Mouse (Mus musculus): ENCODE measurements at regions not wholly inside any gene's neighbourhood (a gene's known extent, or its start where the extent isn't known, plus 50 kb on each side); places are given as distances from the start of the nearest gene placed in this dataset.

DNA sequence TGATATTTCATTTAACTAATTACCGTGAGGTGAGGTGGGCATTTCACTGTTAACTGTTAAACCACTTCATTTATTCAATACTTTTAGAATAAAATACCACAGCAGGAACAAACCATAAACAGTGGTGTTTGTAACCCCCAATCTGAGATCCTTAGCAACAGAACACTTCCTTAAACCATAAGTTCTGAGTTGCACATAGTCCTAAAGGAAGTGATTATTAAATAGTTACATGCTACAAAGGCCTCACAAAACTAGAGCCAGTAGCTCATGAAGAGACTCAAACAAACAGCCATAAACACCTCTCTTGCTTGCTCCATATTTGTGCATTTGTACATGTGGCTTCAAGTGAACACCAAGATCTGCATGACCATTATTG, 222.5 kb upstream of the Mmadhc start:
- TF ChIP-seq CTCF (IDR thresholded peaks at IDR 0.05; ENCODE audit: insufficient read depth, low read depth, low read length) (no peak), POLR2A (IDR thresholded peaks at IDR 0.05; ENCODE audit: insufficient read depth, low read depth, low read length) (no peak)
